Mouse (Mus musculus): ENCODE data around the gene Olfr1331.

The Olfr1331 gene

DNA sequence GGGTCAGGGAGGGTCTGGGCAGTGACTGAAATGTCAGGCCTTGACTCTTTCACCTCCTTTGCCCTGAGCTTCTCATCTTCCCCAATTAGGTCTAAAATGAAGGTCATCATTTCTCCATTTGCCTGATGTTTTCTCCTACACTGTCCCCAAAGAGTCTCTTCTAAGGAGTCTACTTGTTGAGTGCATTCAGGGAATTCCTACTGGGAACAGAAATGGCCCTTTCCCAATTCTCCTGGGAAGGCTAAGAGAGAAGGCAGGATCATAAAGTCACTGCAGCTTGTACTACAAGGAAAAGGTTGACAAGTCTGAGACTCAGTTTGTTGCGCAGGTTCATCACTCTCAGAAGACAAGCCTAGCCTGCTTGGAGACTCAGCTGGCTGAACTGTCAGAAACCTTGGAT is at the start of gene Olfr1331:
Gene Olfr1331, plus strand, starts transcription at position 301 of the 400 bp plus-strand sequence.
- in situ Hi-C loops (cut with MboI, MseI), result no loop called here

DNA sequence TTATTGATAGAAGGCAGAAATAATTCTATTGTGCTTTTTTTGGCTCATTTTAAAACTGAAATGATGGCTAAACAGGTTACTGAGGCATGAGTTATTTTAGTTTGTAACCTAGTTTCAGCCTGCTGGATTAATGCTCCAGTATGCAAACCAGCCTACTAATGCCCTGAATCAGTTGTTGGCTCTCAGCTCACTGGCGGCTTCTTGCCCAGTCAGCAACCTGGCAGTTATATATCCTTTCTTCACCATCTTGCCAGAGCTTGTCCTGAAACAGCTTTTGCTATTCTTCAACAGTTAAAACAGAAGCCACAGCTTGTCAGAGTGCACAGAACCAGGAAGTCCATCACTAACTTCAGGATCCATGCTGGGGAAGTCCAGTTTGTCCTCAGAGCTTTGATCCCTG is 45.5 kb upstream of the Olfr1331 start:
- in situ Hi-C loops (cut with MboI, MseI), result no loop called here

DNA sequence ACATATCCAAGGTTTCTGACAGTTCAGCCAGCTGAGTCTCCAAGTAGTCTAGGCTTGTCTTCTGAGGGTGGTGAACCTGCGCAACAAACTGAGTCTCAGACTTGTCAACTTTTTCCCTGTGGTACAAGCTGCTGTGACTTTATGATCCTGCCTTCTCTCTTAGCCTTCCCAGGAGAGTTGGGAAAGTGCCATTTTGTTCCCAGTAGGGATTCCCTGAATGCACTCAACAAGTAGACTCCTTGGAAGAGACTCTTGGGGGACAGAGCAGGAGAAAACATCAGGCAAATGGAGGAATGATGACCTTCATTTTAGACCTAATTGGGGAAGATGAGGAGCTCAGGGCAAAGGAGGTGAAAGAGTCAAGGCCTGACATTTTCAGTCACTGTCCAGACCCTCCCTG is 28.3 kb upstream of the Olfr1331 start, which contains the start of gene Olfr1333:
Gene Olfr1333, minus strand, starts transcription at position 101 of the 400 bp plus-strand sequence.
- in situ Hi-C loops (cut with MboI, MseI), result no loop called here

DNA sequence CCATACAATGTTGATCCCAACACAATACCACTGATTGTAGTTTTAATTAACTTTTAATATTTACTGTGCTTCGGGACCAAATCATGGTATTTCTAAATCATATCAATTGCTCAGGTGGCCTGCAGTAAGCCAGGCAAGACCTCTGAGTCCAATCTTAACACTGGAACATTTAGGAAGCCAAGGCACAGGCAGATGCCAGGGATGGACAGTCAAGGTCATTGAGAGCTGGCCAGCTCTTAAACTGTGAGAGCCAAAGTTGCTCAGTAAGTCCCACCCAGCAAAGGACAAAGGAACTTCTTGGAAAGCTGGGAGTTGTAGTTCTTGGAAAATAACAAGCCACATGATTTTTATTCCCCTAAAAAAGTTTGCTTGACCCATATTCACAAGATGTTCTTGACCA is 2.7 kb upstream of the Olfr1331 start:
- in situ Hi-C loops (cut with MboI, MseI), result no loop called here

- in situ Hi-C loops (cut with MboI, MseI), result no loop called here
Measured at GRCm38 (mm10) chr4:118862704-118863103, 1.7 kb upstream of the Olfr1331 start.

DNA sequence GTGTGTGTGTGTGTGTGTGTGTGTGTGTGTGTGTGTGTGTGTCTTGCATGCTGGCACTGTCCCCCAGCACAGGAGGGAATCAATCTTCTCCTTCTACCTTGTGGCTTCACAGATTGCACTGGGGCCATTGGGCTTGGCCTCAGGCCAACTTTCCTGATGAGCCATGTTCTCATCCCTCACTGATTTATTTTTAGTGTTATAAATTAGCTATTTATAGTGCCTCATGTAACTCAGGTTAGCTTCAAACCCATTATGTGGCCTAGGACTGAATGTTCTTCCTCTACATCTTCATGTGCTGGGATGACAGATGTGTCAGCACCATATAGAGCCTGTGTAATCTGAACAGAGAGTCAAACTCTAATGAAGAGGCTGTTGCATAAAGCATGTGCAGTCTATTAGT is 3.1 kb downstream of the Olfr1331 start:
- in situ Hi-C loops (cut with MboI, MseI), result no loop called here

DNA sequence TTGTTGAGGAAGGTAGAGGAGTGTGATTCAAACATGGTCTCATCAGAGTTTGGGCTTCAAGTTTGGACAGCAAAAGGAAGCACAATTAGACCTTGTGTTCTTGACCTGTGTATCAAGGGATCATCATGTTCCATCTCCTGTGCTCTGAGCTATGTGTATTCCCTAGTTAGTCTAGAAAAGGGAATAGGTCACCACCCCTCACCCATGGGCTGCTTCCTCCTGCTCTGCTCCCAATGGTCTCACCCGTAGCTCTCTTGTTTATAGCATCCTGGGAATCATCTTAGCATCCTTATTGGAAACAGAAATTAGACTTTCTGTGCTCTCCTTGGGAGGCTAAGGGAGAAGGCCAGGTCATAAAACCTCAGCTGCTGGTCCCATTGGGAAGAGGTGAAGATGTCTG is 23.8 kb downstream of the Olfr1331 start, which contains the start of gene Olfr1330:
Gene Olfr1330, plus strand, starts transcription at position 301 of the 400 bp plus-strand sequence.
- in situ Hi-C loops (cut with MboI, MseI), result no loop called here

DNA sequence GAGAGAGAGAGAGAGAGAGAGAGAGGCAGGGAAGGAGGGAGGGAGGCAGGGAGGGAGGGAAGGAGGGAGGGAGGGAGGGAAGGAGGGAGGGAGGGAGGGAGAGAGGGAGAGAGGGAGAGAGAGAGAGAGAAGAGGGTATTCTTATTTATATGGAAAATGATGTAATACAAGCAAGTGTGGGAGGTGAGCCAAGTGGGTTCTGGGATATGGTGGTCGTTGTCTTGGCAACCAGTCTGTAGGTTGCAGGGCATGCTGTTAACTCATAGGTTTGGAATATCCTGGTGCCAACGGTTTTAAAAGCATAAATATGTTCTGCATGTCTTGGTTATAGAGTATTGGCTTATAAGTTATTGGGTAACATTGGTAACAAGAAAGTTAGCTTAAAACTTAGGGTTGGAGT is 37.5 kb downstream of the Olfr1331 start:
- in situ Hi-C loops (cut with MboI, MseI), result loop anchor here (25.0 kb wide), 1 partner anchor 1585 kb away; no protein-coding TSS in a partner anchor

DNA sequence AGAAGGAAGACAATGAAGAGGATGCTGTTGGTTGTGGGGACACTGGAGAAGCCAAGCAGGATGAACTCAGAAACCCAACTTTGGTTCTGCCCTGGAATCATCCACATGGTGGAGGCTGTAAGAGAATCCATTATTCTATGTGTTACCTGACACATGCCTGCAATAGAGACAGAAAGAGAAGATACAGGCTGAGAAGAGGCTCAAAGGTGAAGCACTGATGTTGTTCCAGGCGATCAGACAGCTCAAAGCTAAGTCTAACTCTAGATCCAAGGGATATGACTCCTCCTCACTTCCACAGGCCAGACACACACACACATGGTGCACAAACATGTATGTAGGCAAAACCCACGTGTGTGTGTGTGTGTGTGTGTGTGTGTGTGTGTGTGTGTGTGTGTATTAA is 52.9 kb downstream of the Olfr1331 start, which contains the start of gene Olfr1329:
Gene Olfr1329, minus strand, starts transcription at position 101 of the 400 bp plus-strand sequence.
- in situ Hi-C loops (cut with MboI, MseI), result loop anchor here (25.0 kb wide), 1 partner anchor 1570 kb away; no protein-coding TSS in a partner anchor
